Mouse (Mus musculus): Measurements from ENCODE around the gene Rab25. TPM values are rescaled to one million over a fixed set of nuclear protein-coding genes. Genes with fewer than 3 reads are reported as not detected.
A peak's percentile ranks its signal among the peaks of the same experiment; 100 is the strongest.

The Rab25 gene
- polyA plus RNA-seq, 1 experiment from 2014 or later: 144 TPM

GRCm38 (mm10) chr3:88505081-88505480, 43.0 kb downstream of the Rab25 start:
- no peaks in the 10 kb centered on the region for H3K36me3 ChIP-seq (ENCODE audit: control insufficient read depth, insufficient read depth, low read length)
- H3K4me2 ChIP-seq (ENCODE audit: low read depth, low read length): no peak overlapping the region
- H3K4me1 ChIP-seq (ENCODE audit: control insufficient read depth, insufficient read depth, low read length): peaks cover 35% of the 10 kb centered on the region
- no peaks in the 10 kb centered on the region for H3K9me3 ChIP-seq (replicated peaks; ENCODE audit: control insufficient read depth, low read length)
- H3K9ac ChIP-seq (ENCODE audit: low read length): no peak overlapping the region
- 74% methylated on average over 6 of the region's 6 CpGs for WGBS
- no peak for ATAC-seq (ENCODE audit: insufficient read depth, low FRiP score)
- no peak overlapping the region for H3K4me3 ChIP-seq (replicated peaks; ENCODE audit: low read length)
- H3K27ac ChIP-seq (ENCODE audit: low read length): peak overlapping the region; percentile 43
- no peaks in the 10 kb centered on the region for H3K27me3 ChIP-seq (ENCODE audit: control insufficient read depth, insufficient read depth, low read length)

- peak overlapping the region; percentile 96 for H3K27ac ChIP-seq (ENCODE audit: low read length)
- H3K9ac ChIP-seq (ENCODE audit: low read length): peak overlapping the region; percentile 49; the same call in 1 of the 2 replicates
- no peaks in the 10 kb centered on the region for H3K36me3 ChIP-seq (ENCODE audit: control insufficient read depth, insufficient read depth, low read length)
- peaks cover 34% of the 10 kb centered on the region for H3K4me1 ChIP-seq (ENCODE audit: control insufficient read depth, insufficient read depth, low read length)
- no peaks in the 10 kb centered on the region for H3K9me3 ChIP-seq (replicated peaks; ENCODE audit: control insufficient read depth, low read length)
- ATAC-seq (ENCODE audit: insufficient read depth, low FRiP score): no peak
- H3K4me3 ChIP-seq (replicated peaks; ENCODE audit: low read length): no peak overlapping the region
- H3K4me2 ChIP-seq (ENCODE audit: low read depth, low read length): peak overlapping the region; percentile 75
- H3K27me3 ChIP-seq (ENCODE audit: control insufficient read depth, insufficient read depth, low read length): no peaks in the 10 kb centered on the region
- WGBS: 41% methylated on average over 8 of the region's 8 CpGs
Observed at GRCm38 (mm10) chr3:88503881-88504746, 44.0 kb downstream of the Rab25 start.

GRCm38 (mm10) chr3:88503505-88503863, 44.6 kb downstream of the Rab25 start:
- peak overlapping the region; percentile 84 for H3K4me3 ChIP-seq (replicated peaks; ENCODE audit: low read length)
- no peaks in the 10 kb centered on the region for H3K27me3 ChIP-seq (ENCODE audit: control insufficient read depth, insufficient read depth, low read length)
- H3K9ac ChIP-seq (ENCODE audit: low read length): peak overlapping the region; percentile 49
- peaks cover 34% of the 10 kb centered on the region for H3K4me1 ChIP-seq (ENCODE audit: control insufficient read depth, insufficient read depth, low read length)
- ATAC-seq (ENCODE audit: insufficient read depth, low FRiP score): peak; percentile 51
- 15% methylated on average over 4 of the region's 4 CpGs for WGBS
- peak overlapping the region; percentile 96 for H3K27ac ChIP-seq (ENCODE audit: low read length)
- H3K9me3 ChIP-seq (replicated peaks; ENCODE audit: control insufficient read depth, low read length): no peaks in the 10 kb centered on the region
- peak overlapping the region; percentile 75 for H3K4me2 ChIP-seq (ENCODE audit: low read depth, low read length)
- no peaks in the 10 kb centered on the region for H3K36me3 ChIP-seq (ENCODE audit: control insufficient read depth, insufficient read depth, low read length)

- Histone ChIP-seq H3K27me3 (ENCODE audit: control insufficient read depth, insufficient read depth, low read length) (no peaks in the 10 kb centered on the region), H3K4me3 (replicated peaks; ENCODE audit: low read length) (peak overlapping the region; percentile 84), H3K4me2 (ENCODE audit: low read depth, low read length) (peak overlapping the region; percentile 75), H3K27ac (ENCODE audit: low read length) (peak overlapping the region; percentile 96), H3K4me1 (ENCODE audit: control insufficient read depth, insufficient read depth, low read length) (peaks cover 34% of the 10 kb centered on the region), H3K9me3 (replicated peaks; ENCODE audit: control insufficient read depth, low read length) (no peaks in the 10 kb centered on the region), H3K36me3 (ENCODE audit: control insufficient read depth, insufficient read depth, low read length) (no peaks in the 10 kb centered on the region), H3K9ac (ENCODE audit: low read length) (peak overlapping the region; percentile 95)
- under 1% methylated on average over 55 of the region's 55 CpGs for WGBS
- peak; percentile 94 for ATAC-seq (ENCODE audit: insufficient read depth, low FRiP score)
Observed at GRCm38 (mm10) chr3:88502641-88503504, 45.2 kb downstream of the Rab25 start.

- Histone ChIP-seq H3K9me3 (replicated peaks; ENCODE audit: control insufficient read depth, low read length) (no peaks in the 10 kb centered on the region), H3K4me1 (ENCODE audit: control insufficient read depth, insufficient read depth, low read length) (peaks cover 38% of the 10 kb centered on the region), H3K27me3 (ENCODE audit: control insufficient read depth, insufficient read depth, low read length) (no peaks in the 10 kb centered on the region), H3K4me3 (replicated peaks; ENCODE audit: low read length) (peak overlapping the region; percentile 84), H3K36me3 (ENCODE audit: control insufficient read depth, insufficient read depth, low read length) (no peaks in the 10 kb centered on the region), H3K9ac (ENCODE audit: low read length) (peak overlapping the region; percentile 95), H3K27ac (ENCODE audit: low read length) (peak overlapping the region; percentile 96), H3K4me2 (ENCODE audit: low read depth, low read length) (peak overlapping the region; percentile 75)
- ATAC-seq (ENCODE audit: insufficient read depth, low FRiP score): no peak
- WGBS: 14% methylated on average over 11 of the region's 11 CpGs
Observed at GRCm38 (mm10) chr3:88502031-88502571, 46.0 kb downstream of the Rab25 start.

- ATAC-seq (ENCODE audit: insufficient read depth, low FRiP score): no peak
- H3K36me3 ChIP-seq (ENCODE audit: control insufficient read depth, insufficient read depth, low read length): no peaks in the 10 kb centered on the region
- H3K4me2 ChIP-seq (ENCODE audit: low read depth, low read length): peak overlapping the region; percentile 75
- H3K9me3 ChIP-seq (replicated peaks; ENCODE audit: control insufficient read depth, low read length): no peaks in the 10 kb centered on the region
- H3K27ac ChIP-seq (ENCODE audit: low read length): peak overlapping the region; percentile 96
- peaks cover 41% of the 10 kb centered on the region for H3K4me1 ChIP-seq (ENCODE audit: control insufficient read depth, insufficient read depth, low read length)
- H3K9ac ChIP-seq (ENCODE audit: low read length): peak overlapping the region; percentile 95
- peak overlapping the region; percentile 84 for H3K4me3 ChIP-seq (replicated peaks; ENCODE audit: low read length)
- WGBS: 47% methylated on average over 6 of the region's 6 CpGs
- H3K27me3 ChIP-seq (ENCODE audit: control insufficient read depth, insufficient read depth, low read length): no peaks in the 10 kb centered on the region
Observed at GRCm38 (mm10) chr3:88501366-88502030, 46.6 kb downstream of the Rab25 start.

GRCm38 (mm10) chr3:88500655-88501365, 47.3 kb downstream of the Rab25 start:
- peak overlapping the region; percentile 75 for H3K4me2 ChIP-seq (ENCODE audit: low read depth, low read length)
- ATAC-seq (ENCODE audit: insufficient read depth, low FRiP score): no peak
- peak overlapping the region; percentile 95 for H3K9ac ChIP-seq (ENCODE audit: low read length)
- no peaks in the 10 kb centered on the region for H3K36me3 ChIP-seq (ENCODE audit: control insufficient read depth, insufficient read depth, low read length)
- H3K27me3 ChIP-seq (ENCODE audit: control insufficient read depth, insufficient read depth, low read length): no peaks in the 10 kb centered on the region
- WGBS: 34% methylated on average over 4 of the region's 4 CpGs
- peaks cover 45% of the 10 kb centered on the region for H3K4me1 ChIP-seq (ENCODE audit: control insufficient read depth, insufficient read depth, low read length)
- H3K9me3 ChIP-seq (replicated peaks; ENCODE audit: control insufficient read depth, low read length): no peaks in the 10 kb centered on the region
- peak overlapping the region; percentile 96; the same call in 1 of the 2 replicates for H3K27ac ChIP-seq (ENCODE audit: low read length)
- H3K4me3 ChIP-seq (replicated peaks; ENCODE audit: low read length): peak overlapping the region; percentile 84

- Histone ChIP-seq H3K9me3 (replicated peaks; ENCODE audit: control insufficient read depth, low read length) (no peaks in the 10 kb centered on the region), H3K36me3 (ENCODE audit: control insufficient read depth, insufficient read depth, low read length) (no peaks in the 10 kb centered on the region), H3K9ac (ENCODE audit: low read length) (0 out of 2 replicates have a peak overlapping the region, but pooled peaks have one; percentile 20), H3K4me1 (ENCODE audit: control insufficient read depth, insufficient read depth, low read length) (peaks cover 51% of the 10 kb centered on the region), H3K4me2 (ENCODE audit: low read depth, low read length) (peak overlapping the region; percentile 75; the same call in 1 of the 2 replicates), H3K4me3 (replicated peaks; ENCODE audit: low read length) (peak overlapping the region; percentile 84; the same call in 1 of the 2 replicates), H3K27ac (ENCODE audit: low read length) (no peak overlapping the region), H3K27me3 (ENCODE audit: control insufficient read depth, insufficient read depth, low read length) (no peaks in the 10 kb centered on the region)
- 81% methylated on average over 7 of the region's 7 CpGs for WGBS
- ATAC-seq (ENCODE audit: insufficient read depth, low FRiP score): no peak
Observed at GRCm38 (mm10) chr3:88500087-88500486, 48.0 kb downstream of the Rab25 start.
